Mouse (Mus musculus): Measurements from ENCODE around the gene Gm13283. TPM values are rescaled to one million over a fixed set of nuclear protein-coding genes. Genes with fewer than 3 reads are reported as not detected.
"Not testable (repeated sequence)": the region's sequence is repeated elsewhere in the genome, so short reads cannot be mapped to it uniquely, and the experiment has no call there.

Gm13283 gene
- polyA plus RNA-seq, 1 experiment from 2014 or later, result 0.39 TPM

DNA sequence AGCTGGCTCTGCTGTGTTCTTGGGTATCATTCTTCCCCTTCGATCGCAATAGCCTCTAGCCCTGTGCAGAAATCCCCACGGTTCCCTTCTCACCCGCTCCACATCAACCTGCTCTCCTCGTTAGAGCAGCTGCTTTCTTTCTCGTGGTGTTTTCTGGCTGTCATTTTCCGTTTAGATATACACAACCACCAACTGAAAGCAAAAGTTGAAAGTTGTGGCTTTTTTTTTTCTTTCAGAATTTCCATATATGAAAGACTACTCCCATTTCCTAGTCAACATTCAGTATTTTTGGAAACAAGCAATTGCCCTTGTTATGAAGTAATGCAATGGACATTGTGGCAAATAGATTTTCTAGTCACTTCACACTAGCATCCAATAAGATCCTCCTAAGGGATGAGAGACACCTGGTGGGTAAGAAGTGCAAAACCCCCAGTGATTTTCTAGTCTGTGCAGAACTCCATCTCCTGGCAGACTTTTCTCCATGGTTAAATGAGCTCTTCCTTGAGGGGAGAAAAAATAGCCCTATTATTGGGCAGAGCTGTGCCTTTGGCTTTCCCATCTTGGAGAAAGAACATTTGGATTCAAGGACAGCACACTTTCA is 17.0 kb upstream of the Gm13283 start:
- Histone ChIP-seq H3K27me3 (replicated peaks) (no peaks in the 10 kb centered on the region), H3K27ac (peak overlapping the region; percentile 56; the same call in 1 of the 2 replicates), H3K4me3 (replicated peaks) (no peak overlapping the region), H3K36me3 (no peaks in the 10 kb centered on the region), H3K4me1 (replicated peaks) (peaks cover 2% of the 10 kb centered on the region; the same call in 1 of the 2 replicates), H3K9ac (no peak overlapping the region), H3K9me3 (no peaks in the 10 kb centered on the region), H3K4me2 (replicated peaks) (no peak overlapping the region)
- ATAC-seq, result no peak
- 44% methylated on average over 7 of the region's 7 CpGs for WGBS

DNA sequence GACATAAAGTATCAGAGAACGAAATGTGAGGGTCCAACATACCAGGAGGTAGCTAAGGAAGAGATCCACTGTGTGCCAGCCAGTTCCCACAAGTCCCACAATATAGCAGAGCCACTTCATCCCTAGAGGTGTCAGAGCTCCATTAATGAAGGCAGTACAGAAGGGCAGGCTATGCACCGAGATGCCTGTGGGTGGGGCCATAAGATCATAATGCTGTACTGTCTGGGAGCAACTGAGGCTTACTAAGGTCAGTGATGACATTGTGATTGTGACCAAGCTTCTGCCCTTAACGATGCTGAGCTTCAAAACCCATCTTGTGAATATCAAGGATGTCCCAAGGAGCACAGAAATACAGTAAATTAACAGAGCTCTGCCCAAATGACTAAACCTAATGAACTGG is 15.7 kb upstream of the Gm13283 start:
- Histone ChIP-seq H3K4me1 (replicated peaks) (peaks cover 2% of the 10 kb centered on the region; the same call in 1 of the 2 replicates), H3K27ac (no peak overlapping the region), H3K4me3 (replicated peaks) (no peak overlapping the region), H3K9me3 (no peaks in the 10 kb centered on the region), H3K27me3 (replicated peaks) (no peaks in the 10 kb centered on the region), H3K9ac (no peak overlapping the region), H3K36me3 (no peaks in the 10 kb centered on the region), H3K4me2 (replicated peaks) (no peak overlapping the region)
- WGBS, result 77% methylated on average over 3 of the region's 3 CpGs
- no peak for ATAC-seq

DNA sequence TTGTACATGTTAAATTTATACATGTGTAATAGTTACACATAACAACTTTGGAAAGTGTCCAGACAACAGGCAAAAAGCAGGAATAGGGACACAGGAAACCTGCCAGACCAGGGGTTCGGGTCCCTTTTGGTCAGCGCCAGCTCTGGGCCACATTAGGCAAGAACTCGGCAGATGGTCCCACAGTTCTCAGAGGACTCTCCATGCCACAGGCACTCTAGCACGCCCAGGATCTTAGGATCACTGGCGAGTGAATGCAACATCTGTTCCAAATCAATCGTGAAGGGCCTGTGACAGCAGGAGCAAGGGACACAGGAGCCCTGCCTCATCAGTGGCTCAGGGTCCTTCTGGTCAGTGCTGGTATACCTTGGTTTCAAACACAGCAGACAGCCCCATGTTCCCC is 10.0 kb upstream of the Gm13283 start:
- H3K36me3 ChIP-seq, result no peaks in the 10 kb centered on the region
- WGBS, result 53% methylated on average over 6 of the region's 6 CpGs
- no peak for ATAC-seq

GRCm38 (mm10) chr4:88754818-88755340 is 5.0 kb upstream of the Gm13283 start, which contains the start of gene Gm13271:
Gm13271 (plus strand) TSS chr4:88754868.
- not testable (repeated sequence) for H3K4me1 ChIP-seq (replicated peaks); H3K4me2 ChIP-seq (replicated peaks); H3K4me3 ChIP-seq (replicated peaks); H3K27me3 ChIP-seq (replicated peaks); H3K9ac ChIP-seq; H3K27ac ChIP-seq; H3K36me3 ChIP-seq; H3K9me3 ChIP-seq; ATAC-seq
- WGBS, result 78% methylated on average over 15 of the region's 15 CpGs

More for the DNA sequence above, 10.0 kb upstream of the Gm13283 start:
- Histone ChIP-seq H3K9ac (no peak overlapping the region), H3K27me3 (replicated peaks) (no peaks in the 10 kb centered on the region), H3K4me2 (replicated peaks) (no peak overlapping the region), H3K4me1 (replicated peaks) (no peaks in the 10 kb centered on the region), H3K4me3 (replicated peaks) (no peak overlapping the region), H3K27ac (no peak overlapping the region), H3K9me3 (no peaks in the 10 kb centered on the region)

DNA sequence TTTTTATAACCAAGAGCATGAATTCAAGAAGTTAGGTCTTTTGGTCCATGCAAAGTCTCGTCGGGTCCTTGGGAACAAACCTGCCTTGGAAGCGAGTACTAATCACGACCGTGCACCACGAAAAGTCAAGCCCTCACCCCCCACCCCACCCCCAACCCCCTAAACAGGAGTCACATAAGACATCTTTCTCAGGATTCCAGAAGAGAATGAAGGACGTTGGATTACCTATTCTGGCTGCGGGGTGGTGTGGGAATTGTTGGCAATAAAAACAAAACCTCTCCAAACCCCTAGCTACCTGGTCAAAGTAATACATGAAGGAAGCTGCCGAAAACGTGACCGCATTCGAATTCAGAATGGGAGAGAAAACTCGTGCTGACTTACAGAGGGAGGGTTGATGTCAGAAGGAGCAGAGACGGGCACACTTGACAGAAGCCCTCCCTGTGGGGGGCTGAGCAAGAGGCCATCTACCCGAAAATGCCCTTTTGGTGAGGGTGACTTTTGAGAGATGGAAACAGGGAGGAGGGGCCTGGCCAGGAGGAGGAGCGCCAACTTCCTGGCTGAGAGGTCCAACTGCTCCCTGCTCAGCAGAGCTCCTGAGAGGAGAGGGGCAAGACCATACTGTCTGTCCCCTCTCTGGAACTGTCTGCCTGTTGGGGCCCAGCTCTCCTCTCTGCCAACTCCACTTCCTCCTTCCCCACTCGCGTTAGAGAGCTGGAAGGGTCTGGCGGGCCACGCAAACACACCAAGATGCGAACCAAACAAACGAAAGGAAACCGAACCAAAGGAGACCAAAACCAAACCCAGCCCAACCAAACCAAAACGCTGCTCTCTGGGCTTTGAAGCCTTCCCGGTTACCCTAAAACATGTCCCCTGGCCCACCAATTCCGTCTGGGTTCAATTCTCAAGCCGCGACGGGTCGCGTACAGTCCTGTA is 3.1 kb upstream of the Gm13283 start:
- H3K9me3 ChIP-seq; H3K4me1 ChIP-seq (replicated peaks); H3K27me3 ChIP-seq (replicated peaks); H3K36me3 ChIP-seq; ATAC-seq: not testable (repeated sequence)
- peak overlapping the region; percentile 51 for H3K4me3 ChIP-seq (replicated peaks)
- 10% methylated on average over 29 of the region's 31 CpGs for WGBS
- peak overlapping the region; percentile 65 for H3K9ac ChIP-seq
- H3K27ac ChIP-seq, result peak overlapping the region; percentile 97
- peak overlapping the region; percentile 77 for H3K4me2 ChIP-seq (replicated peaks)

DNA sequence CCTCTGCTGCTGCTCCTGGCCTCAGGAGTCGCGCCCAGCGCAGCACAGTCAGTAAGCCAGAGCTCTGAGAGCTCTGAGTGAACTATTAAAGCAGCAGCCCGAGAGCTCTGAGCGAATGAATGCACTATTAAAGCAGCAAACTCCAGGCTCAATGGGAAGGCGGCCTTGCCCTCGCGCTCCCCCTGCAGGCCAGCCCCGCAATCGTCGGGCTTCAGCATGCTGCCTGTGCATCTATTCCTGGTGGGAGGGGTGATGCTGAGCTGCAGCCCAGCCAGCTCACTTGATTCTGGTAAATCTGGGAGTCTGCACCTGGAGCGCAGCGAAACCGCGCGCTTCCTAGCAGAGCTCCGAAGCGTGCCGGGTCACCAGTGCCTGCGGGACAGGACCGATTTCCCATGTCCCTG is 2.3 kb upstream of the Gm13283 start:
- under 1% methylated on average over 21 of the region's 21 CpGs for WGBS
- H3K9ac ChIP-seq, result peak overlapping the region; percentile 65

GRCm38 (mm10) chr4:88758751-88759150 is 1.2 kb upstream of the Gm13283 start:
- not testable (repeated sequence) for H3K36me3 ChIP-seq; ATAC-seq; H3K4me2 ChIP-seq (replicated peaks); H3K27ac ChIP-seq; H3K9ac ChIP-seq; H3K9me3 ChIP-seq; H3K4me1 ChIP-seq (replicated peaks); H3K4me3 ChIP-seq (replicated peaks); H3K27me3 ChIP-seq (replicated peaks)
- 74% methylated on average over 9 of the region's 9 CpGs for WGBS

More for the DNA sequence above, 2.3 kb upstream of the Gm13283 start:
- not testable (repeated sequence) for H3K4me1 ChIP-seq (replicated peaks); H3K9me3 ChIP-seq; H3K36me3 ChIP-seq; H3K27me3 ChIP-seq (replicated peaks)
- peak; percentile 100 for ATAC-seq
- H3K4me2 ChIP-seq (replicated peaks), result peak overlapping the region; percentile 77
- H3K27ac ChIP-seq, result peak overlapping the region; percentile 97
- peak overlapping the region; percentile 51 for H3K4me3 ChIP-seq (replicated peaks)

GRCm38 (mm10) chr4:88760431-88760830 is 512 bp downstream of the Gm13283 start:
- not testable (repeated sequence) for ATAC-seq; H3K4me1 ChIP-seq (replicated peaks); H3K36me3 ChIP-seq; H3K27me3 ChIP-seq (replicated peaks); H3K9ac ChIP-seq; H3K9me3 ChIP-seq
- H3K4me3 ChIP-seq (replicated peaks), result peak overlapping the region; percentile 29
- WGBS, result 0% methylated on average over 23 of the region's 28 CpGs
- H3K27ac ChIP-seq, result peak overlapping the region; percentile 77
- H3K4me2 ChIP-seq (replicated peaks), result peak overlapping the region; percentile 49

GRCm38 (mm10) chr4:88761776-88762175 is 1.9 kb downstream of the Gm13283 start:
- 66% methylated on average over 6 of the region's 8 CpGs for WGBS
- not testable (repeated sequence) for ATAC-seq; H3K4me2 ChIP-seq (replicated peaks); H3K4me1 ChIP-seq (replicated peaks); H3K27me3 ChIP-seq (replicated peaks); H3K36me3 ChIP-seq; H3K9me3 ChIP-seq; H3K27ac ChIP-seq; H3K4me3 ChIP-seq (replicated peaks); H3K9ac ChIP-seq

DNA sequence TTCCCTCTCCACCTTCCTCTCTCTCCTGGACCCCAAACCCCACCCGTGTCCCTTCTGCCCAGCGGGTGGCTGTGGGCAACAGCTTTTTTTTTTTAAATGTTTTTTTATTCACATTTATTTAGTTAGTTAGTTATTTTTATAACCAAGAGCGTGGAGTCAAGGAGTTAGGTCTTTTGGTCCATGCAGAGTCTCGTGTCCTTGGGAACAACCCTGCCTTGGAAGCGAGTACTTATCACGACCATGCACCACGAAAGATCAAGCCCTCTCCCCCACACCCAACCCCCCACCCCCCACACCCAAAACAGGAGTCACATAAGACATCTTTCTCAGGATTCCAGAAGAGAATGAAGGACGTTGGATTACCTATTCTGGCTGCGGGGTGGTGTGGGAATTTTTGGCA is 2.4 kb downstream of the Gm13283 start:
- H3K27me3 ChIP-seq (replicated peaks); H3K4me1 ChIP-seq (replicated peaks); H3K4me3 ChIP-seq (replicated peaks); H3K27ac ChIP-seq; H3K4me2 ChIP-seq (replicated peaks); H3K9ac ChIP-seq; H3K36me3 ChIP-seq; H3K9me3 ChIP-seq; ATAC-seq: not testable (repeated sequence)
- WGBS, result 54% methylated on average over 9 of the region's 9 CpGs

DNA sequence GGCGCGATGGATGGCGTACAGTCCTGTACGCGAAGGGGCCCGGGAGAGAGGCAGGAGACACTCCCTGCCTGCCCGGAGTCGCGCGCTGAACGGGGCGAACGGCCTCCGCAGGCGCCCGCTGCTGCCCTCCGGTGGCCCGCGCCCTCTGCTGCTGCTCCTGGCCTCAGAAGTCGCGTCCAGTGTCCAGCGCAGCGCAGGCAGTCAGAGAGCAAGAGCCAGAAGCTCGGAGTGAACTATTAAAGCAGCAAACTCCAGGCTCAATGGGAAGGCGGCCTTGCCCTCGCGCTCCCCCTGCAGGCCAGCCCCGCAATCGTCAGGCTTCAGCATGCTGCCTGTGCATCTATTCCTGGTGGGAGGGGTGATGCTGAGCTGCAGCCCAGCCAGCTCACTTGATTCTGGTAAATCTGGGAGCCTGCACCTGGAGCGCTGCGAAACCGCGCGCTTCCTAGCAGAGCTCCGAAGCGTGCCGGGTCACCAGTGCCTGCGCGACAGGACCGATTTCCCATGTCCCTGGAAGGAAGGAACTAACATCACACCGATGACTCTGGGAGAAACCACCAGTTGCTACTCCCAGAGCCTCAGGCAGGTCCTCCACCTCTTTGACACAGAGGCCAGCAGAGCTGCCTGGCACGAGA is 3.6 kb downstream of the Gm13283 start:
- not testable (repeated sequence) for H3K27me3 ChIP-seq (replicated peaks); H3K9me3 ChIP-seq; H3K36me3 ChIP-seq; H3K4me1 ChIP-seq (replicated peaks); H3K9ac ChIP-seq; ATAC-seq
- H3K27ac ChIP-seq, result peak overlapping the region; percentile 68; the same call in 1 of the 2 replicates
- H3K4me2 ChIP-seq (replicated peaks), result peak overlapping the region; percentile 61
- WGBS, result 2% methylated on average over 41 of the region's 42 CpGs
- H3K4me3 ChIP-seq (replicated peaks), result peak overlapping the region; percentile 35

DNA sequence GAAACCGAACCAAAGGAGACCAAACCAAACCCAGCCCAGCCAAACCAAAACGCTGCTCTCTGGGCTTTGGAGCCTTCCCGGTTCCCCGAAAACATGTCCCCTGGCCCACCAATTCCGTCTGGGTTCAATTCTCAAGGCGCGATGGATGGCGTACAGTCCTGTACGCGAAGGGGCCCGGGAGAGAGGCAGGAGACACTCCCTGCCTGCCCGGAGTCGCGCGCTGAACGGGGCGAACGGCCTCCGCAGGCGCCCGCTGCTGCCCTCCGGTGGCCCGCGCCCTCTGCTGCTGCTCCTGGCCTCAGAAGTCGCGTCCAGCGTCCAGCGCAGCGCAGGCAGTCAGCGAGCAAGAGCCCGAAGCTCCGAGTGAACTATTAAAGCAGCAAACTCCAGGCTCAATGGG is 13.6 kb downstream of the Gm13283 start, which contains the start of gene Gm13290:
TSS of gene Gm13290 (plus strand) at position 301 of the 400 bp plus-strand sequence.
- not testable (repeated sequence) for ATAC-seq; H3K27me3 ChIP-seq (replicated peaks); H3K36me3 ChIP-seq; H3K4me1 ChIP-seq (replicated peaks); H3K27ac ChIP-seq; H3K9me3 ChIP-seq; H3K4me3 ChIP-seq (replicated peaks); H3K9ac ChIP-seq; H3K4me2 ChIP-seq (replicated peaks)
- WGBS, result no CpG with 5 or more reads among the region's 32 CpGs

Measured in intestine, embryonic 15.5 days (tissue).